Mouse (Mus musculus): ENCODE results near the gene Mybph.

DNA sequence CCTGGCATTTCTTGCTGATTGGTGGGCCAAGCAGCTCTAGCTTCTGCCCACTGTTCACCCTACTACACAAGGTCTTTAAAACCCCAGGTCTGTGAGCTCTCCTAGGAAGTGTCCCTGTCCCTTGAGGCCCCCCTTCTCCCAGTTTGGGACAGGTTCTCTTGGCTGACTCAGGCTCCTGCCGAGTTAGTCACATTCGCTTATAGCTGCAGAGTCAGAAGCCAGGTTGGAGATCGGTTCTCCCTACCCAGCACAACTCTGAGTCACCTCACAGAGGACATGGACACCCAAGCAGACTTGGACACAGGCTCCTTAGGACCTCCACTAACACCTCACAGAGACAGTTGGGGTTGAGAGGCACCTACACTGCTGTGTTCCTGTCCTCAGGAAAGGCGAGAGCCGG, 2.1 kb upstream of the Mybph start:
- TF ChIP-seq CTCF (IDR thresholded peaks at IDR 0.05; ENCODE audit: low read depth) = no peak
- no peak for TF ChIP-seq EP300 (optimal IDR thresholded peaks at IDR 0.05)

Measured in stomach, postnatal 0 days (tissue).